Mouse (Mus musculus) c-Kit-positive CD71-positive TER-119-negative erythroid progenitor cells, embryonic 14.5 days (primary cell): ENCODE results near the gene Mpp5.
A peak's percentile ranks its signal among the peaks of the same experiment; 100 is the strongest.

Experiments
- DNase-seq: peaks from one replicate; pipeline ENCODE4 v3.0.0-alpha.2; 2013; ENCODE audit warnings: low read depth

Mpp5 gene

GRCm38 (mm10) chr12:78748557-78749377 lies at the start of gene Mpp5:
Gene Mpp5 (plus strand): TSS chr12:78748907.
- DNase-seq: peak; percentile 90

- DNase-seq: no peak
These were observed 30.9 kb upstream of the Mpp5 start for GRCm38 (mm10) chr12:78717783-78718182.

GRCm38 (mm10) chr12:78727723-78728122 lies 21.0 kb upstream of the Mpp5 start:
- DNase-seq: no peak

- no peak for DNase-seq
These were observed 9.1 kb upstream of the Mpp5 start for GRCm38 (mm10) chr12:78739633-78740032.

- no peak for DNase-seq
These were observed 8.4 kb upstream of the Mpp5 start for GRCm38 (mm10) chr12:78740289-78740688.

- DNase-seq: no peak
These were observed 2.5 kb upstream of the Mpp5 start for GRCm38 (mm10) chr12:78746226-78746625.

GRCm38 (mm10) chr12:78747406-78747805 lies 1.3 kb upstream of the Mpp5 start:
- no peak for DNase-seq

- DNase-seq: peak; percentile 28
These were observed 594 bp upstream of the Mpp5 start for GRCm38 (mm10) chr12:78748113-78748512.

- peak; percentile 30 for DNase-seq
These were observed 683 bp downstream of the Mpp5 start for GRCm38 (mm10) chr12:78749378-78749801.

- DNase-seq: no peak
These were observed 13.3 kb downstream of the Mpp5 start for GRCm38 (mm10) chr12:78761979-78762378.

GRCm38 (mm10) chr12:78769031-78769713 lies 20.5 kb downstream of the Mpp5 start:
- DNase-seq: no peak

- DNase-seq: no peak
These were observed 24.5 kb downstream of the Mpp5 start for GRCm38 (mm10) chr12:78773211-78773610.

- DNase-seq: no peak
These were observed 29.2 kb downstream of the Mpp5 start for GRCm38 (mm10) chr12:78777916-78778315.

- no peak for DNase-seq
These were observed 29.8 kb downstream of the Mpp5 start for GRCm38 (mm10) chr12:78778423-78779067.

- DNase-seq: peak; percentile 33
These were observed 39.7 kb downstream of the Mpp5 start for GRCm38 (mm10) chr12:78788266-78788873.

- DNase-seq: no peak
These were observed 42.1 kb downstream of the Mpp5 start for GRCm38 (mm10) chr12:78790791-78791190.

- no peak for DNase-seq
These were observed 45.5 kb downstream of the Mpp5 start for GRCm38 (mm10) chr12:78794236-78794635.

GRCm38 (mm10) chr12:78800036-78800435 lies 51.3 kb downstream of the Mpp5 start:
- no peak for DNase-seq

GRCm38 (mm10) chr12:78801836-78802235 lies 53.1 kb downstream of the Mpp5 start:
- DNase-seq: no peak

GRCm38 (mm10) chr12:78814437-78814836 lies 65.7 kb downstream of the Mpp5 start:
- DNase-seq: no peak

- DNase-seq: no peak
These were observed 85.8 kb downstream of the Mpp5 start for GRCm38 (mm10) chr12:78834496-78834895.

- DNase-seq: no peak
These were observed 91.2 kb downstream of the Mpp5 start for GRCm38 (mm10) chr12:78839906-78840305.
